Mouse (Mus musculus): Measurements from ENCODE around the gene Kif6. TPM values are rescaled to one million over a fixed set of nuclear protein-coding genes. Genes with fewer than 3 reads are reported as not detected.

Gene Kif6
- total and polyA plus RNA-seq, 2 experiments from 2014 or later, result 1.7 to 40.5 TPM

DNA sequence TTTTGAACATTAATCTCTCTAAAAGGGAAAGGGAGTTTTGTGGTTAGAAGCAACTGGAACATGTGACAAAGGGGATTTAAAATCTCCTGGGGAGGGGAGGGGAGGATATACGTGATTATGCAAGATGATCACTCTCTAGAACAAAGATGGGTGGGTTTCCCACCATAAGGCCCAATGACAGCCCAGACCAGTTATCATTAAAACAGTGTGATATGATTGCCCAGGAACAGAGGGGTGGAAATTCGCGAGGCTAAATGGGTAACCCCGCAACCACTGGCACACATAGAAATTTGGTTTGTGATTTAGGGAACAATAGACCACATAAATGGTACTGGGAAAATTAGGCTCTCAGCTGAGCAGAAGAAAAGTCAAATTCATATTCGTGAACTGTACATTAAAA, 37.9 kb downstream of the Kif6 start:
- Histone ChIP-seq H3K9ac (replicated peaks; ENCODE audit: low read depth, low read length) (no peak overlapping the region), H3K9me3 (replicated peaks; ENCODE audit: control insufficient read depth, low read length) (0 out of 2 replicates have a peak, but pooled peaks cover 8% of the 10 kb centered on the region), H3K4me1 (ENCODE audit: control insufficient read depth, insufficient read depth) (no peaks in the 10 kb centered on the region), H3K27ac (ENCODE audit: low read depth) (no peak overlapping the region), H3K4me3 (ENCODE audit: low read depth, low read length) (no peak overlapping the region), H3K27me3 (ENCODE audit: control insufficient read depth, insufficient read depth, low read length) (no peaks in the 10 kb centered on the region), H3K36me3 (replicated peaks; ENCODE audit: control insufficient read depth, insufficient read depth, low read length) (no peaks in the 10 kb centered on the region), H3K4me2 (ENCODE audit: low read depth, low read length) (no peak overlapping the region)
- ATAC-seq (ENCODE audit: insufficient read depth, low read depth) (no peak), DNase-seq (ENCODE audit: low spot score) (no peak)
- 79% methylated on average over 5 of the region's 5 CpGs for WGBS
- no peak for TF ChIP-seq EP300 (IDR thresholded peaks at IDR 0.05; ENCODE audit: low read depth)

DNA sequence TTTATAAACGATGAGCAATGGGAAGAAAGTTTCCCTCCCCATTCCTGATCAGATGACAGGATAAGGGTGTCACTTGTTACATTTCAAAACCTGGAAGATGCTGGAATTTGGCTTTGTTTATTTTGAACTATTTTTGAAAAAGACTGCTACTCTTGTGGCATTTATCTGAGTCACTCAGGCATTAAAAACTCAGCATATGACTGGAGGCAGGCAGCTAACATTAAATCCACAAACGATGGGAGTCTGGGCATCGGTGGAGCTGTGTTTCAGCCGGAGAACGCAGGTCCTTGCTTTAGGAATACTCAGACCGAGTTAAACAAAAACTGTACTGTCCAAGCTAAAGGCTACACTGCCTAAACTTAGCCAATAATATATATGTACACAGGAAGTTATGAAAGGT, 46.7 kb downstream of the Kif6 start:
- Histone ChIP-seq H3K9me3 (replicated peaks; ENCODE audit: control insufficient read depth, low read length) (no peaks in the 10 kb centered on the region), H3K4me1 (ENCODE audit: control insufficient read depth, insufficient read depth) (no peaks in the 10 kb centered on the region), H3K27ac (ENCODE audit: low read depth) (no peak overlapping the region), H3K36me3 (replicated peaks; ENCODE audit: control insufficient read depth, insufficient read depth, low read length) (no peaks in the 10 kb centered on the region), H3K4me2 (ENCODE audit: low read depth, low read length) (no peak overlapping the region), H3K4me3 (ENCODE audit: low read depth, low read length) (no peak overlapping the region), H3K27me3 (ENCODE audit: control insufficient read depth, insufficient read depth, low read length) (no peaks in the 10 kb centered on the region), H3K9ac (replicated peaks; ENCODE audit: low read depth, low read length) (no peak overlapping the region)
- DNase-seq (ENCODE audit: low spot score) (no peak), ATAC-seq (ENCODE audit: insufficient read depth, low read depth) (no peak)
- 69% methylated on average over 6 of the region's 6 CpGs for WGBS
- no peak for TF ChIP-seq EP300 (IDR thresholded peaks at IDR 0.05; ENCODE audit: low read depth)
- no peak for TF ChIP-seq CTCF (IDR thresholded peaks at IDR 0.05; ENCODE audit: low read depth)

DNA sequence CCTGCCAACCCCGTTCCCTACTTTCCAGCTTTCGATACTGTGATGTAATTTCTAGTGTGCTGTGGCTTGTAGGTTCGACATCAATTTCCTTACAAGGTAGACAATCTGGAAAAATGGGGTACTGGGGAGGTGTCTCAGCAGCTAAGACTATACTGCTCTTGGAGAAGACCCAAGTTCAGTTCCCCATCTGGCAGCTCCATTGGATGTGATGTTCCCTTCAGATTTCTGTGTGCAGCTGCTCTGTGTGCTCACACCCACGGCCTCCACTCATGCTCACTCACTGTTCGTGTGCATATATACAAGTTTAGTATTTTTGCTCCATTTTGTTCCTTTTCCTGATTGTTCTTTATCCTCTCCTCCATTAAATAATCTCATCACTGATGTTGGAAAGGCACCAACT, 51.8 kb downstream of the Kif6 start:
- ATAC-seq (ENCODE audit: insufficient read depth, low read depth) (no peak), DNase-seq (ENCODE audit: low spot score) (no peak)
- Histone ChIP-seq H3K27me3 (ENCODE audit: control insufficient read depth, insufficient read depth, low read length) (no peaks in the 10 kb centered on the region), H3K4me1 (ENCODE audit: control insufficient read depth, insufficient read depth) (no peaks in the 10 kb centered on the region), H3K4me3 (ENCODE audit: low read depth, low read length) (no peak overlapping the region), H3K9me3 (replicated peaks; ENCODE audit: control insufficient read depth, low read length) (no peaks in the 10 kb centered on the region), H3K4me2 (ENCODE audit: low read depth, low read length) (no peak overlapping the region), H3K36me3 (replicated peaks; ENCODE audit: control insufficient read depth, insufficient read depth, low read length) (no peaks in the 10 kb centered on the region), H3K9ac (replicated peaks; ENCODE audit: low read depth, low read length) (no peak overlapping the region), H3K27ac (ENCODE audit: low read depth) (no peak overlapping the region)
- no peak for TF ChIP-seq CTCF (IDR thresholded peaks at IDR 0.05; ENCODE audit: low read depth)
- no peak for TF ChIP-seq EP300 (IDR thresholded peaks at IDR 0.05; ENCODE audit: low read depth)
- 83% methylated on average over 5 of the region's 5 CpGs for WGBS

DNA sequence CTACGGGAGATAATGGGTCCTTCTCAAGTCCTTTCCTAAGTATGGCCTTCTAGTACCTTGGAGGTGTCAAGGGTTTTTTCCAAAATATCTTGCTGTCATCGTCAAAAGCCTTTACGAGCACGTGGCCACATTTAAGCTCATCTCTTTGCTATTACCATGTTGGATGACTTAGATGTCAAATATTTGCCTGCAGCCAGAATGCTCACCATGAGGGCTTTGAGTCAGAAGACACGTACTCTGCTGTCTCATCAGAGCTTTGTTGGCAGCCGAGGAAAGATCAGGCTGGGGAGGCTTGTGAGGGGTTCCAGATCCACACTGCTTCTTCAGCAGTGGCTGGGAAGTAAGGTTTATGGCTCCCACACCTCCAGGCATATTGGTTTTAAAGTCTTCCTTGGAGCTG, 53.4 kb downstream of the Kif6 start:
- 81% methylated on average over 6 of the region's 6 CpGs for WGBS
- H3K4me2 ChIP-seq (ENCODE audit: low read depth, low read length), result no peak overlapping the region
- H3K27ac ChIP-seq (ENCODE audit: low read depth), result no peak overlapping the region
- H3K36me3 ChIP-seq (replicated peaks; ENCODE audit: control insufficient read depth, insufficient read depth, low read length), result no peaks in the 10 kb centered on the region
- no peaks in the 10 kb centered on the region; the same call in 1 of the 2 replicates for H3K4me1 ChIP-seq (ENCODE audit: control insufficient read depth, insufficient read depth)
- TF ChIP-seq EP300 (IDR thresholded peaks at IDR 0.05; ENCODE audit: low read depth) (no peak), CTCF (IDR thresholded peaks at IDR 0.05; ENCODE audit: low read depth) (no peak)
- no peak overlapping the region for H3K9ac ChIP-seq (replicated peaks; ENCODE audit: low read depth, low read length)
- H3K9me3 ChIP-seq (replicated peaks; ENCODE audit: control insufficient read depth, low read length), result no peaks in the 10 kb centered on the region
- no peak for ATAC-seq (ENCODE audit: insufficient read depth, low read depth)
- no peak overlapping the region for H3K4me3 ChIP-seq (ENCODE audit: low read depth, low read length)
- H3K27me3 ChIP-seq (ENCODE audit: control insufficient read depth, insufficient read depth, low read length), result no peaks in the 10 kb centered on the region
- DNase-seq (ENCODE audit: low spot score), result no peak

DNA sequence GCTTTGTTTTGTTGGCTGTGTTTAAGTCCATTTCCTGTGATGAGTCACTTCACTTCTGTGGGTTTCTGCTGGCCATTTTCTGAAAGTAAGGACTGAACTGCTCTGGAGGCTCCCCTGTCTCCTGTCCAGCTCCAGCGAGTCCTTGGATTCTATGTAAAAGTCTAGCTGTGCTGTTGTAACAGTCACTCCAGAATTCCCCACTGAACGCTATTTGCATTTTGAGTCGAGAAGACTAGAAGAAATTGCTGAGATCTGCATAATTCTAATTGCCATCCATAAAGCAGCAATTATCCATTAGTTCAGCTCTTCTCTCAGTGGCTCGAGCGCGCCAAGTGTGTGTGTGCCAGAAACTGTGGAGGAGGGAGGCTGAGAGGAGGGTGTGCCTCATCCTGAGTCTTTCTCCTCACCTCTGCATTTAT, 57.0 kb downstream of the Kif6 start:
- Histone ChIP-seq H3K36me3 (replicated peaks; ENCODE audit: control insufficient read depth, insufficient read depth, low read length) (no peaks in the 10 kb centered on the region), H3K27me3 (ENCODE audit: control insufficient read depth, insufficient read depth, low read length) (no peaks in the 10 kb centered on the region), H3K4me1 (ENCODE audit: control insufficient read depth, insufficient read depth) (no peaks in the 10 kb centered on the region; the same call in 1 of the 2 replicates), H3K27ac (ENCODE audit: low read depth) (no peak overlapping the region), H3K4me2 (ENCODE audit: low read depth, low read length) (no peak overlapping the region), H3K9me3 (replicated peaks; ENCODE audit: control insufficient read depth, low read length) (no peaks in the 10 kb centered on the region), H3K4me3 (ENCODE audit: low read depth, low read length) (no peak overlapping the region), H3K9ac (replicated peaks; ENCODE audit: low read depth, low read length) (no peak overlapping the region)
- DNase-seq (ENCODE audit: low spot score) (peak; percentile 30), ATAC-seq (ENCODE audit: insufficient read depth, low read depth) (no peak)
- 69% methylated on average over 6 of the region's 6 CpGs for WGBS
- no peak for TF ChIP-seq EP300 (IDR thresholded peaks at IDR 0.05; ENCODE audit: low read depth)
- TF ChIP-seq CTCF (IDR thresholded peaks at IDR 0.05; ENCODE audit: low read depth), result no peak

DNA sequence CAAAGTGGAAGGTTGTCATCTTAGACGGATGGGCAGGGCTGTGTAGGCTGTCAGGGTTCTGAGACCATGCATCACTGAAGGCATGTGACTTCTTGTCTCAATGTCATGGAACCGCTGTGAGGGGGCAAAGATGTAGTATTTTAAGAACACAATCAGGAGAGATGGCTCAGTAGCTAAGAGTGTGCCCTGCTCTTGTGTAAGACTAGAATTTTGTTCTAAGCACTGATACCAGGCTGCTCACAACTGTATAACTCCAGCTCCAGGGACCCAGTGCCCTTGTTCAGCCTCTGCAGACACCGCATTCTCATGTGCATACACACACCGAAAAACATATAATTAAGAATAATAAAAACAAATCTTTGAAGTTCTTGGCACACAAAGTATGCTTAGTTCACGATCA, 57.5 kb downstream of the Kif6 start:
- Histone ChIP-seq H3K9ac (replicated peaks; ENCODE audit: low read depth, low read length) (no peak overlapping the region), H3K4me1 (ENCODE audit: control insufficient read depth, insufficient read depth) (no peaks in the 10 kb centered on the region; the same call in 1 of the 2 replicates), H3K27ac (ENCODE audit: low read depth) (no peak overlapping the region), H3K4me3 (ENCODE audit: low read depth, low read length) (no peak overlapping the region), H3K36me3 (replicated peaks; ENCODE audit: control insufficient read depth, insufficient read depth, low read length) (no peaks in the 10 kb centered on the region), H3K9me3 (replicated peaks; ENCODE audit: control insufficient read depth, low read length) (no peaks in the 10 kb centered on the region), H3K27me3 (ENCODE audit: control insufficient read depth, insufficient read depth, low read length) (no peaks in the 10 kb centered on the region), H3K4me2 (ENCODE audit: low read depth, low read length) (no peak overlapping the region)
- no peak for DNase-seq (ENCODE audit: low spot score)
- ATAC-seq (ENCODE audit: insufficient read depth, low read depth), result no peak
- TF ChIP-seq EP300 (IDR thresholded peaks at IDR 0.05; ENCODE audit: low read depth) (no peak), CTCF (IDR thresholded peaks at IDR 0.05; ENCODE audit: low read depth) (no peak)
- 70% methylated on average over 5 of the region's 5 CpGs for WGBS
